Mouse (Mus musculus): ENCODE results near the gene Fam104a. TPM values are rescaled to one million over a fixed set of nuclear protein-coding genes. Genes with fewer than 3 reads are reported as not detected.

Fam104a gene
- total and polyA plus RNA-seq, 3 experiments: 14.6 to 57.0 (median 35.3) TPM

DNA sequence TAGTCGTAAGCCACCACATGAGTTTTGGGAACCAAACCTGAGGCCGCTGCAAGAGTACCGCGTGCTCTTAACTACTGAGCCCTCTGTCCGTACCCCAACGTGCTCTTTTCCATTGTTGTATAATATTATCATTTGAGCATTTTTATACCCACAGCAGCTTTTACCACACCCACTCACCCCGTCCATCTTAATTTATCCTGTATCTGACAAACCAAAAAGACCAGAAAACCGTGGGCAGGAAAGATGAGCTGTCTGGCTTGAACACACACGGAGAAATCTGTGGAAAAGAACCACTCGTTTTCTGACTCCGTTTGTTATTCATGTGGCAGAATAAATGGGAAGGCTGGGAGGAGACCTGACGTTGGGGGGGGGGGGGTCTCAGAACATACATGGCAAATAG is 6.6 kb upstream of the Fam104a start:
- Histone ChIP-seq H3K4me1 (ENCODE audit: control insufficient read depth in 1 of 2, insufficient read depth in 2 of 2) (peaks cover 8 to 58% of the 10 kb centered on the region in 2 experiments), H3K27me3 (replicated peaks) (no peaks in the 10 kb centered on the region), H3K9ac (ENCODE audit: insufficient read depth, low read depth) (no peak overlapping the region), H3K36me3 (replicated peaks in 1 of 2; ENCODE audit: control insufficient read depth in 1 of 2, insufficient read depth in 1 of 2, low read length in 1 of 2) (peaks cover 49 to 79% of the 10 kb centered on the region in 2 experiments), H3K4me3 (replicated peaks in 1 of 3; ENCODE audit: low read depth in 2 of 3, low read length in 2 of 3, poor library complexity in 1 of 3) (no peak overlapping the region), H3K27ac (ENCODE audit: insufficient read depth, low read depth) (no peak overlapping the region), H3K9me3 (replicated peaks; ENCODE audit: low read length) (peaks cover 3% of the 10 kb centered on the region), H3K4me2 (ENCODE audit: insufficient read depth, low read depth, poor library complexity, severe bottlenecking) (no peak overlapping the region), H3K79me2 (replicated peaks; ENCODE audit: control insufficient read depth, extremely low read depth, insufficient read depth, poor library complexity, severe bottlenecking) (peaks cover 20% of the 10 kb centered on the region)
- dilution Hi-C loops (cut with MboI; ENCODE audit: extremely low pct_ligation_motif_present, extremely low pct_unique_long_range_greater_than_20kb, low sequenced_read_pairs) (no loop called here), in situ Hi-C loops (cut with MboI; ENCODE audit: low pct_ligation_motif_present, low pct_unique_long_range_greater_than_20kb, low sequenced_read_pairs) (no loop called here)
- no peak for DNase-seq (ENCODE audit: extremely low read depth)
- no peak for TF ChIP-seq CHD1 (IDR thresholded peaks at IDR 0.05; ENCODE audit: low read depth, low read length)

DNA sequence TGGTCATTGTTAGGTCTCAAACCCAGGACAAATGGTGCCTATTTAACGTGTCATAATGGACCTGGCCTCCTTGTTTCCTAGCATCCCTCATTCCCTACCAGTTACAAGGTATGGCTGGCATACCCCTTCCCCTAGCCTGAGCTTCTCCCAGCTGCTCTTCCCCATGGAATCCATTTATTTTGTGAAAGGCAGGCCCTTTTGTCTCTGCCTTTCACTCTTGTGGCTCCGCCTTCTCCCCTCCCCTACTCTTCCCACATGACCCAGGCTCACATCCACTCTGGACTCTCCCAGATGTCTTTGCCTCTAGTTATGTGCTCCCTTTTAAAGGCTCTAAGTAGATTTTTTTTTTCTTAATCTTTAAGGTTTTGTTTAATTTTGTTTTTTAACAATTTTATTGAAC is 3.1 kb upstream of the Fam104a start:
- Histone ChIP-seq H3K4me3 (replicated peaks in 1 of 3; ENCODE audit: low read depth in 2 of 3, low read length in 2 of 3, poor library complexity in 1 of 3) (no peak overlapping the region), H3K36me3 (replicated peaks in 1 of 2; ENCODE audit: control insufficient read depth in 1 of 2, insufficient read depth in 1 of 2, low read length in 1 of 2) (peaks cover 23 to 46% of the 10 kb centered on the region in 2 experiments), H3K4me1 (ENCODE audit: control insufficient read depth in 1 of 2, insufficient read depth in 2 of 2) (peaks cover 8 to 50% of the 10 kb centered on the region in 2 experiments), H3K79me2 (replicated peaks; ENCODE audit: control insufficient read depth, extremely low read depth, insufficient read depth, poor library complexity, severe bottlenecking) (peaks cover 47% of the 10 kb centered on the region), H3K9ac (ENCODE audit: insufficient read depth, low read depth) (no peak overlapping the region), H3K27me3 (replicated peaks) (no peaks in the 10 kb centered on the region), H3K9me3 (replicated peaks; ENCODE audit: low read length) (no peaks in the 10 kb centered on the region), H3K4me2 (ENCODE audit: insufficient read depth, low read depth, poor library complexity, severe bottlenecking) (no peak overlapping the region), H3K27ac (ENCODE audit: insufficient read depth, low read depth) (no peak overlapping the region)
- no peak for DNase-seq (ENCODE audit: extremely low read depth)
- no peak for TF ChIP-seq HCFC1 (IDR thresholded peaks at IDR 0.05; ENCODE audit: low read depth, low read length)
- no peak for TF ChIP-seq SMC3 (IDR thresholded peaks at IDR 0.05; ENCODE audit: low read depth, low read length)
- TF ChIP-seq JUN (IDR thresholded peaks at IDR 0.05; ENCODE audit: insufficient read depth, low read depth, low read length): no peak
- no peak for TF ChIP-seq ZNF384 (IDR thresholded peaks at IDR 0.05; ENCODE audit: low read depth, low read length)
- dilution Hi-C loops (cut with MboI; ENCODE audit: extremely low pct_ligation_motif_present, extremely low pct_unique_long_range_greater_than_20kb, low sequenced_read_pairs) (no loop called here), in situ Hi-C loops (cut with MboI; ENCODE audit: low pct_ligation_motif_present, low pct_unique_long_range_greater_than_20kb, low sequenced_read_pairs) (no loop called here)

DNA sequence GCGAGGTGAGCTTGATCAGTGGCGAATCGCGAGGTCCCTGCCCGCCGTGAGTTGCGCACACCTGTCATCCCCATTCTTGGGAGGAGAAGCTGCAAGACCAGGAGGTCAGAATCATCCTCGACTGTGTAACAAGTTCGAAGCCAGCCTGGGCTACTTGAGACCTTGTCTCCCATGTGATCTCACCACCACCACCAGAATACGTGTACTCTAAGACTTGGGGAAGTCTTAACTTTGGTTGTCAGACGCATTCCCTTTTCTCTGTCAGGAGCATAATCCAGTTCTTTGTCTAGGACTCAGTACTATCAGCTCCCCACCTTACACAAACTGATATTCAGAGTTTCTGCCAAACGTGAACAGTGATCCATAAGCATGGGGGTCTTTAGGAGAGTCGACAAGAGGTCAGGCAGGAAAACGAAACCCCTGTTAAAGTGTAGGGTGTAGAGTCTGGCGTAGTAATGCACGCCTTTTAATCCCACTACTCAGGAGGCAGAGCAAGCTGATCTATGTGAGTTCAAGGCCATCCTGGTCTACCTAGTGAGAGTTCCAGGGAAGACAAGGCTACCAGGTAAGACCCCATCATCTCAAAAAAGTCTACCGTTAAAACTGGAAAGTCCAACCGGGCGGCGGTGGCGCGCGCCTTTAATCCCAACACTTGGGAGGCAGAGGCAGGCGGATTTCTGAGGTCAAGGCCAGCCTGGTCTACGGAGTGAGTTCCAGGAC is 912 bp upstream of the Fam104a start:
- TF ChIP-seq NELFE (IDR thresholded peaks at IDR 0.05; ENCODE audit: low read depth, low read length): 0 out of 2 replicates have a peak, but pooled peaks have one; percentile 9
- no peak for TF ChIP-seq UBTF (IDR thresholded peaks at IDR 0.05; ENCODE audit: low read depth, low read length)
- 0 out of 2 replicates have a peak, but pooled peaks have one; percentile 26 for TF ChIP-seq KAT2A (IDR thresholded peaks at IDR 0.05; ENCODE audit: insufficient replicate concordance, low read length)
- no peak for TF ChIP-seq GABPA (IDR thresholded peaks at IDR 0.05; ENCODE audit: insufficient replicate concordance, low read depth, low read length)
- no peak for TF ChIP-seq POLR2AphosphoS2 (IDR thresholded peaks at IDR 0.05; ENCODE audit: low read depth, low read length)
- 0 out of 2 replicates have a peak, but pooled peaks have one; percentile 2 for TF ChIP-seq NRF1 (IDR thresholded peaks at IDR 0.05; ENCODE audit: low read depth, low read length)
- TF ChIP-seq TCF12 (IDR thresholded peaks at IDR 0.05; ENCODE audit: low read depth, low read length): 0 out of 2 replicates have a peak, but pooled peaks have one; percentile 30
- TF ChIP-seq USF2 (conservative IDR thresholded peaks at IDR 0.05; ENCODE audit: low read depth, low read length): no peak
- TF ChIP-seq MAZ (IDR thresholded peaks at IDR 0.05; ENCODE audit: low read depth, low read length): no peak
- H3K4me2 ChIP-seq (ENCODE audit: insufficient read depth, low read depth, poor library complexity, severe bottlenecking): peak overlapping the region; percentile 76
- H3K4me1 ChIP-seq (ENCODE audit: control insufficient read depth in 1 of 2, insufficient read depth in 2 of 2): peaks cover 7 to 51% of the 10 kb centered on the region in 2 experiments
- dilution Hi-C loops (cut with MboI; ENCODE audit: extremely low pct_ligation_motif_present, extremely low pct_unique_long_range_greater_than_20kb, low sequenced_read_pairs) (no loop called here), in situ Hi-C loops (cut with MboI; ENCODE audit: low pct_ligation_motif_present, low pct_unique_long_range_greater_than_20kb, low sequenced_read_pairs) (no loop called here)
- peaks cover 67% of the 10 kb centered on the region for H3K79me2 ChIP-seq (replicated peaks; ENCODE audit: control insufficient read depth, extremely low read depth, insufficient read depth, poor library complexity, severe bottlenecking)
- peaks cover 23 to 44% of the 10 kb centered on the region in 2 experiments for H3K36me3 ChIP-seq (replicated peaks in 1 of 2; ENCODE audit: control insufficient read depth in 1 of 2, insufficient read depth in 1 of 2, low read length in 1 of 2)
- DNase-seq (ENCODE audit: extremely low read depth): peak; percentile 67
- H3K9me3 ChIP-seq (replicated peaks; ENCODE audit: low read length): no peaks in the 10 kb centered on the region
- H3K4me3 ChIP-seq (replicated peaks in 1 of 3; ENCODE audit: low read depth in 2 of 3, low read length in 2 of 3, poor library complexity in 1 of 3): peak overlapping the region; percentile 84 to 99 (median 99)
- H3K27me3 ChIP-seq (replicated peaks): no peaks in the 10 kb centered on the region
- H3K27ac ChIP-seq (ENCODE audit: insufficient read depth, low read depth): peak overlapping the region; percentile 42
- H3K9ac ChIP-seq (ENCODE audit: insufficient read depth, low read depth): peak overlapping the region; percentile 80
